Mouse (Mus musculus) forebrain, postnatal 0 days (tissue): ENCODE data around the gene Ankrd33. TPM values are rescaled to one million over a fixed set of nuclear protein-coding genes. Genes with fewer than 3 reads are reported as not detected.

ENCODE experiments used
- ATAC-seq: fragments of 200-750 bp; cut with Nextera tagmentation; 2 replicates; pipeline ENCODE4 v1.8.0; 2017; ENCODE audit warnings: mild to moderate bottlenecking, moderate library complexity
- DNase-seq: peaks from one replicate; pipeline ENCODE4 v3.0.0-alpha.2; 2015
- H3K27ac ChIP-seq: fragments of 300-500 bp; sonication (generic); 2 replicates; pipeline ENCODE4 v1.5.1; 2014; ENCODE audit warnings: low read depth, mild to moderate bottlenecking, antibody characterized with exemption, low read length, moderate library complexity, mixed read lengths
- H3K27me3 ChIP-seq: fragments of 300-500 bp; sonication (generic); 2 replicates; pipeline ENCODE4 v1.6.1; 2014; ENCODE audit warnings: mild to moderate bottlenecking, low read length, mixed read lengths; ENCODE audit not compliant: insufficient read depth
- H3K36me3 ChIP-seq: fragments of 300-500 bp; sonication (generic); 2 replicates; pipeline ENCODE4 v1.6.1; 2014; ENCODE audit warnings: mild to moderate bottlenecking, moderate library complexity; ENCODE audit not compliant: insufficient read depth
- H3K4me1 ChIP-seq: fragments of 300-500 bp; sonication (generic); 2 replicates; pipeline ENCODE4 v1.6.1; 2014; ENCODE audit warnings: antibody characterized with exemption; ENCODE audit not compliant: insufficient read depth
- H3K4me2 ChIP-seq: fragments of 300-500 bp; sonication (generic); 2 replicates; pipeline ENCODE4 v1.6.1; 2014; ENCODE audit warnings: low read depth, mild to moderate bottlenecking, moderate library complexity
- H3K4me3 ChIP-seq: fragments of 300-500 bp; sonication (generic); 2 replicates; pipeline ENCODE4 v1.5.1; 2014; ENCODE audit warnings: low read depth, low read length, mixed read lengths
- H3K9ac ChIP-seq: fragments of 300-500 bp; sonication (generic); 2 replicates; pipeline ENCODE4 v1.6.1; 2014; ENCODE audit warnings: mild to moderate bottlenecking
- H3K9me3 ChIP-seq: fragments of 300-500 bp; sonication (generic); 2 replicates; pipeline ENCODE4 v1.6.1; 2016; ENCODE audit warnings: low read length
- CTCF ChIP-seq: sonication (generic); IDR thresholded peaks from 2 replicates; pipeline ENCODE4 v1.5.1; 2016; ENCODE audit warnings: antibody characterized with exemption, control low read depth, low read depth
- WGBS: fragments of 180-500 bp; shearing (Covaris S2); extraction: QIAGEN DNeasy Blood & Tissue Kit; methylation state at CpG from one replicate; pipeline ENCODE4 v1.1.7; 2014; 5-methylcytosine and 5-hydroxymethylcytosine counted together
- polyA plus RNA-seq: library from polyadenylated mRNA; unstranded; fragments of >200 nt; fragmentation: Nextera tagmentation; extraction: Ambion mirVana; gene quantifications from 2 replicates; pipeline ENCODE4 v1.2.1, GENCODE M21; 2015
- total RNA-seq: library from RNA; depleted of rRNA; stranded (reverse); fragments of >200 nt; gene quantifications from 2 replicates; pipeline ENCODE4 v1.2.3, GENCODE M21; 2014

Gene Ankrd33
- total and polyA plus RNA-seq, 2 experiments from 2014 or later: not detected

GRCm38 (mm10) chr15:101077813-101078730 lies 37.5 kb upstream of the Ankrd33 start, which contains the start of gene Fignl2:
TSS of gene Fignl2 (minus strand) at chr15:101078567.
- H3K27me3 ChIP-seq: peaks cover 21% of the 10 kb centered on the region
- ATAC-seq (peak; percentile 24), DNase-seq (no peak)
- TF ChIP-seq CTCF: no peak
- 0 out of 2 replicates have a peak, but pooled peaks cover 3% of the 10 kb centered on the region for H3K4me1 ChIP-seq
- H3K9ac ChIP-seq: peak within 1 kb of the TSS; percentile 43
- peak within 1 kb of the TSS; percentile 87 for H3K4me2 ChIP-seq
- no peaks in the 10 kb centered on the region for H3K36me3 ChIP-seq
- peak within 1 kb of the TSS; percentile 49 for H3K4me3 ChIP-seq
- H3K9me3 ChIP-seq: no peaks in the 10 kb centered on the region
- 0 out of 2 replicates have a peak within 1 kb of the TSS, but pooled peaks have one; percentile 15 for H3K27ac ChIP-seq
- WGBS: 2% methylated on average over 42 of the region's 96 CpGs

- peak; percentile 38; the same call in 1 of the 2 replicates for TF ChIP-seq CTCF
- WGBS: under 1% methylated on average over 23 of the region's 30 CpGs
- 0 out of 2 replicates have a peak overlapping the region, but pooled peaks have one; percentile 43 for H3K9ac ChIP-seq
- peak overlapping the region; percentile 87 for H3K4me2 ChIP-seq
- no peak overlapping the region for H3K27ac ChIP-seq
- H3K27me3 ChIP-seq: peaks cover 21% of the 10 kb centered on the region
- H3K4me3 ChIP-seq: peak overlapping the region; percentile 49
- peak; percentile 38 for DNase-seq
- ATAC-seq: peak; percentile 59
- H3K9me3 ChIP-seq: no peaks in the 10 kb centered on the region
- H3K4me1 ChIP-seq: 0 out of 2 replicates have a peak, but pooled peaks cover 3% of the 10 kb centered on the region
- H3K36me3 ChIP-seq: no peaks in the 10 kb centered on the region
Measured at GRCm38 (mm10) chr15:101078731-101079156, 36.8 kb upstream of the Ankrd33 start.

GRCm38 (mm10) chr15:101080031-101080520 lies 35.5 kb upstream of the Ankrd33 start:
- Histone ChIP-seq H3K27me3 (peaks cover 21% of the 10 kb centered on the region), H3K4me1 (0 out of 2 replicates have a peak, but pooled peaks cover 3% of the 10 kb centered on the region), H3K9me3 (no peaks in the 10 kb centered on the region), H3K4me3 (no peak overlapping the region), H3K36me3 (no peaks in the 10 kb centered on the region), H3K27ac (no peak overlapping the region), H3K4me2 (no peak overlapping the region), H3K9ac (no peak overlapping the region)
- DNase-seq (no peak), ATAC-seq (no peak)
- TF ChIP-seq CTCF: no peak
- 81% methylated on average over 9 of the region's 9 CpGs for WGBS

GRCm38 (mm10) chr15:101081035-101081548 lies 34.5 kb upstream of the Ankrd33 start:
- DNase-seq (no peak), ATAC-seq (no peak)
- Histone ChIP-seq H3K27me3 (peaks cover 17% of the 10 kb centered on the region), H3K27ac (no peak overlapping the region), H3K9me3 (no peaks in the 10 kb centered on the region), H3K4me1 (0 out of 2 replicates have a peak, but pooled peaks cover 3% of the 10 kb centered on the region), H3K9ac (no peak overlapping the region), H3K36me3 (no peaks in the 10 kb centered on the region), H3K4me3 (no peak overlapping the region), H3K4me2 (no peak overlapping the region)
- WGBS: 83% methylated on average over 7 of the region's 7 CpGs
- no peak for TF ChIP-seq CTCF

- Histone ChIP-seq H3K4me2 (no peak overlapping the region), H3K9me3 (no peaks in the 10 kb centered on the region), H3K36me3 (no peaks in the 10 kb centered on the region), H3K27me3 (peaks cover 7% of the 10 kb centered on the region), H3K9ac (no peak overlapping the region), H3K4me3 (no peak overlapping the region), H3K27ac (no peak overlapping the region), H3K4me1 (no peaks in the 10 kb centered on the region)
- 60% methylated on average over 4 of the region's 4 CpGs for WGBS
- ATAC-seq (no peak), DNase-seq (no peak)
- no peak for TF ChIP-seq CTCF
Measured at GRCm38 (mm10) chr15:101082236-101082635, 33.3 kb upstream of the Ankrd33 start.

GRCm38 (mm10) chr15:101084499-101084898 lies 31.1 kb upstream of the Ankrd33 start:
- no peaks in the 10 kb centered on the region for H3K36me3 ChIP-seq
- ATAC-seq (no peak), DNase-seq (no peak)
- H3K4me1 ChIP-seq: no peaks in the 10 kb centered on the region
- no peak overlapping the region for H3K4me3 ChIP-seq
- TF ChIP-seq CTCF: no peak
- WGBS: 88% methylated on average over 10 of the region's 10 CpGs
- no peak overlapping the region for H3K4me2 ChIP-seq
- no peaks in the 10 kb centered on the region for H3K27me3 ChIP-seq
- H3K9ac ChIP-seq: no peak overlapping the region
- no peaks in the 10 kb centered on the region for H3K9me3 ChIP-seq
- no peak overlapping the region for H3K27ac ChIP-seq
